ENCODE assay signal across 8 mouse cellular contexts in genomic region chr12:83328899-83329298, GRCm38 (mm10).
DNase-seq lines count a peak whose midpoint lies in the region; ATAC-seq and TF ChIP-seq lines count a peak whose summit lies in the region.

No protein-coding gene starts in this region.

- H3K9me3 ChIP-seq in hindbrain, embryonic 10.5 days = no peaks in the 10 kb centered on the region
- H3K9me3 ChIP-seq in hindbrain, embryonic 12.5 days (replicated peaks) = no peaks in the 10 kb centered on the region
- no peaks in the 10 kb centered on the region for H3K9me3 ChIP-seq in ES-Bruce4 (replicated peaks; ENCODE audit: control insufficient read depth, insufficient read depth, low read length, poor library complexity, severe bottlenecking)
- no peaks in the 10 kb centered on the region for H3K9me3 ChIP-seq in hindbrain, postnatal 0 days (ENCODE audit: low read length)

- no peak for TF ChIP-seq POLR2A in ES-Bruce4 (IDR thresholded peaks at IDR 0.05; ENCODE audit: insufficient read depth, low read length)

- no peak overlapping the region for H3K9ac ChIP-seq in hindbrain, embryonic 12.5 days
- H3K9ac ChIP-seq in ES-Bruce4 (ENCODE audit: low read depth, poor library complexity, severe bottlenecking) = no peak overlapping the region
- no peak overlapping the region for H3K9ac ChIP-seq in hindbrain, postnatal 0 days (replicated peaks; ENCODE audit: low read length)

- H3K36me3 ChIP-seq in hindbrain, embryonic 10.5 days = no peaks in the 10 kb centered on the region
- H3K36me3 ChIP-seq in hindbrain, embryonic 12.5 days = no peaks in the 10 kb centered on the region
- H3K36me3 ChIP-seq in ES-Bruce4 (ENCODE audit: control insufficient read depth, insufficient read depth, low read length, poor library complexity, severe bottlenecking) = no peaks in the 10 kb centered on the region
- H3K36me3 ChIP-seq in hindbrain, postnatal 0 days (ENCODE audit: insufficient read depth, low read length) = no peaks in the 10 kb centered on the region; the same call in 1 of the 2 replicates

- DNase-seq in hindbrain, embryonic 10.5 days (ENCODE audit: low spot score) = no peak
- peak; percentile 89 for DNase-seq in adrenal gland, postnatal 25 days
- DNase-seq in hindbrain, postnatal 0 days (ENCODE audit: low spot score) = peak; percentile 34
- no peak for DNase-seq in left cerebral cortex, adult 9 months (ENCODE audit: low spot score in 2 of 2)
- no peak for DNase-seq in kidney, adult 8-10 months
- no peak for DNase-seq in embryo, embryonic 10 days (ENCODE audit: low spot score)

- no peak overlapping the region for H3K4me3 ChIP-seq in hindbrain, embryonic 10.5 days
- no peak overlapping the region for H3K4me3 ChIP-seq in hindbrain, embryonic 12.5 days
- H3K4me3 ChIP-seq in ES-Bruce4 (ENCODE audit: low read depth, low read length) = no peak overlapping the region
- H3K4me3 ChIP-seq in hindbrain, postnatal 0 days (ENCODE audit: low read length) = no peak overlapping the region

- peaks cover 23% of the 10 kb centered on the region for H3K4me1 ChIP-seq in hindbrain, embryonic 10.5 days (replicated peaks)
- H3K4me1 ChIP-seq in hindbrain, embryonic 12.5 days = peaks cover 14% of the 10 kb centered on the region
- peaks cover 2% of the 10 kb centered on the region for H3K4me1 ChIP-seq in ES-Bruce4 (ENCODE audit: control insufficient read depth, insufficient read depth, low read length)
- H3K4me1 ChIP-seq in hindbrain, postnatal 0 days (ENCODE audit: insufficient read depth, low read length) = no peaks in the 10 kb centered on the region; the same call in none of the 2 replicates

- TF ChIP-seq EP300 in ES-Bruce4 (IDR thresholded peaks at IDR 0.05; ENCODE audit: insufficient read depth, low read depth, low read length) = peak; percentile 36; the same call in 1 of the 2 replicates

- no peak for ATAC-seq in hindbrain, embryonic 12.5 days (ENCODE audit: low FRiP score)
- ATAC-seq in hindbrain, postnatal 0 days = no peak

- no peaks in the 10 kb centered on the region for H3K27me3 ChIP-seq in hindbrain, embryonic 10.5 days (ENCODE audit: insufficient read depth, poor library complexity, severe bottlenecking)
- H3K27me3 ChIP-seq in hindbrain, embryonic 12.5 days = no peaks in the 10 kb centered on the region
- no peaks in the 10 kb centered on the region for H3K27me3 ChIP-seq in ES-Bruce4 (ENCODE audit: control insufficient read depth, insufficient read depth, low read length, poor library complexity, severe bottlenecking)
- no peaks in the 10 kb centered on the region for H3K27me3 ChIP-seq in hindbrain, postnatal 0 days (ENCODE audit: insufficient read depth, low read length)

- no peak overlapping the region for H3K4me2 ChIP-seq in hindbrain, embryonic 12.5 days (replicated peaks)
- H3K4me2 ChIP-seq in hindbrain, postnatal 0 days (ENCODE audit: low read depth, low read length) = no peak overlapping the region

- 84% methylated on average over 13 of the region's 13 CpGs for WGBS in hindbrain, embryonic 10.5 days
- 77% methylated on average over 13 of the region's 13 CpGs for WGBS in hindbrain, embryonic 12.5 days
- 46% methylated on average over 13 of the region's 13 CpGs for WGBS in hindbrain, postnatal 0 days

- TF ChIP-seq CTCF in ES-Bruce4 (IDR thresholded peaks at IDR 0.05; ENCODE audit: low read depth, low read length) = no peak
- no peak for TF ChIP-seq CTCF in hindbrain, postnatal 0 days (IDR thresholded peaks at IDR 0.05; ENCODE audit: low read depth)

- H3K27ac ChIP-seq in hindbrain, embryonic 10.5 days = 0 out of 2 replicates have a peak overlapping the region, but pooled peaks have one; percentile 18
- H3K27ac ChIP-seq in hindbrain, embryonic 12.5 days = no peak overlapping the region
- H3K27ac ChIP-seq in ES-Bruce4 (ENCODE audit: insufficient read depth, low read length) = no peak overlapping the region
- H3K27ac ChIP-seq in hindbrain, postnatal 0 days = no peak overlapping the region

Comparison
In these comparisons a context has a peak if more than half of its experiments do, and no peak if none do; other contexts are left out.
1. DNase-seq: peak in adrenal gland, postnatal 25 days (single experiment) and hindbrain, postnatal 0 days (single experiment); none in hindbrain, embryonic 10.5 days (single experiment), left cerebral cortex, adult 9 months (0 of 2), kidney, adult 8-10 months (0 of 2) and embryo, embryonic 10 days (single experiment).